Mouse (Mus musculus) hematopoietic multipotent progenitor cell, adult 10-12 weeks (in vitro differentiated cells): Measurements from ENCODE around the gene Susd1. TPM values are rescaled to one million over a fixed set of nuclear protein-coding genes. Genes with fewer than 3 reads are reported as not detected.

Experiments used
- polyA plus RNA-seq: library from polyadenylated mRNA; stranded (reverse); fragments of >175 nt; gene quantifications from 2 replicates; pipeline ENCODE4 v1.2.3, GENCODE M21; 2012; ENCODE audit warnings: low replicate concordance

Gene Susd1
- 3.2 and 4.0 TPM in 2 replicates for polyA plus RNA-seq

DNA sequence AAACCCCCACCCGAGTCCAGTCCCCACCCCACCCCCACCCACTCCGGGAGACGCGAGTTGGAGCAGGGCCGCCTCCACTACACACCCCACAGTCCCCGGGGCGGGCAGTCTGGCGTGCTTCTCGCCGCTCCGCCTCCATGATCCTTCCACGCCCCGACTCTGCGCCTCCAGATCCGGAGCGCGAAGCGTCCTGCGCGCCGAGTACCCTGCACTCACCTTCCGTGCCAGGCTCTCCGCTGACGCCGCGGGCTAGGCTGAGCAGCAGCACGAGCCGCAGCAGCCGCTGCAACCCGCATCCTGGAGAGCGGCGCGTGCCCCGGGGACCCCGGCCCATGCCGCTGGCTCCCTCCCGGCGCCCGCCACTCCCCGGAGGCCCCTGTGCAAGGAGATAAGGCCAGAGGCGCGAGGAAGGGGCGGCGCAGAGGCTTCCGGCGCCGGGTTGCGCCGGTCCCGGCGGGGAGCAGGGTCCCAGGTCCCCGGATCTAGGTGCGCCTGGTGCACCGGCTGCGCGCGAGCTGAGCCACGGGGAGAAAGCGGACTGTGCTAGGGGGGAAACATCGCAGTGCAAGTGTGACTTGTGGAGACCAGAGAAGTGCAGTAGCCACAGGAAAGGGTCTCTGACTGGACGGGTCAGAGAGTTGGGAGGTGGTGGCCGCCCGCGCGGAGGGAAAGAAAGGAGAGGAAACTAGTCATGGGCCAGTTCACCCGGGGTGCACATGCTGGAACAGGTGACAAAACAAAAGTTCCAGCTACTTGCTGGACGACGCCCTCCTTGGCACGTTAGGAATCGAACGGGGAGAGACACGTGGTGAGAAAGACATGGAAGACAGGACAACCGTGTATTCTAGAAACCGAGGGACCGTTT, at the start of gene Susd1:
Gene Susd1, minus strand, starts transcription at position 644 of the 865 bp plus-strand sequence.

Other genes starting within 250 kb of the Susd1 start
- gene Ugcg, start 249.4 kb downstream of the Susd1 start, polyA plus RNA-seq: 48.4 and 59.1 TPM in 2 replicates
- gene Ptbp3, start 110.7 kb upstream of the Susd1 start, polyA plus RNA-seq: 152 and 186 TPM in 2 replicates
- gene Hsdl2, start 142.9 kb upstream of the Susd1 start, polyA plus RNA-seq: 3.4 and 4.3 TPM in 2 replicates
- gene E130308A19Rik, start 187.6 kb upstream of the Susd1 start, polyA plus RNA-seq: 4.4 and 6.4 TPM in 2 replicates